Mouse (Mus musculus) CD4-positive, CD25-positive, alpha-beta regulatory T cell, adult 2 months (primary cell): ENCODE data around the gene Gm28051.

Experiments used
- DNase-seq: peaks from one replicate; pipeline ENCODE4 v3.0.0-alpha.2; 2012; ENCODE audit warnings: low read depth, low spot score

Gm28051 gene

GRCm38 (mm10) chr12:102706833-102707463 lies 50.6 kb downstream of the Gm28051 start:
- DNase-seq, result no peak

GRCm38 (mm10) chr12:102705906-102706640 lies 51.5 kb downstream of the Gm28051 start:
- no peak for DNase-seq

DNA sequence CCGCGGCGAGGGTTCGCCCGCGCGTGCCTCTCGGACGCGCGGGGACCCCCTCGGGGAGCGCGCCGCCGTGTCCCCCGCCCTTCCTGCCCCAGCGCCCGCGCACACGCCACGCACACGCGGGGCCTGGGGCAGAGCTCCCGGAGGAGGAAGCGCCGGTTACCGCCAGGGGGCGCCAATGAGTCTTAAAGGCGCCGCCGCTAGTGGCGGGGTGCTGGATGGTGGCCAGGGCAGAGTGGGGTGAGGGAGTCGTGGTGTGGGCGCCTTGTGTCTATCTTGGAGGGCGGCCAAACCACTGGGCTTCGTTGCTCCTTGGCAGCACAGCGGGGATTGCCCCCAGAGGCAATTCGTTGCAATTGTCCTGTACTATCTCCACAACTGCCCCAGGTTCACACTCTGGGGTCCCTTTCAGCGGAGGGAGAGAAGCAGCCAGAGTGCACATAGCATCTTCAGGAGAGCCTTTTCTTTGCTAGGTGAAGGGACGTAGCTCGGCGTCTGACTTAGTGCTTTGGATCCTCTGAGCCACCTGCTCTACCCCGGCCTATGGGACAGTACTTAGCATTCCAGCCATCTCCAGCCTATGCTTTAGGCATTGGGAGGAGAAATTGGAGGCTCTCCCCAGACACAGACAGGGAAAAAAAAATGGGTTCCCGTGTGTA lies 52.2 kb downstream of the Gm28051 start:
- DNase-seq, result peak; percentile 93

GRCm38 (mm10) chr12:102704457-102705198 lies 52.9 kb downstream of the Gm28051 start, which contains the start of gene Itpk1:
Itpk1 (minus strand) TSS chr12:102704930.
- peak; percentile 87 for DNase-seq

GRCm38 (mm10) chr12:102703921-102704408 lies 53.6 kb downstream of the Gm28051 start:
- peak; percentile 58 for DNase-seq

- peak; percentile 17 for DNase-seq
Observed at GRCm38 (mm10) chr12:102703441-102703840, 54.1 kb downstream of the Gm28051 start.

DNA sequence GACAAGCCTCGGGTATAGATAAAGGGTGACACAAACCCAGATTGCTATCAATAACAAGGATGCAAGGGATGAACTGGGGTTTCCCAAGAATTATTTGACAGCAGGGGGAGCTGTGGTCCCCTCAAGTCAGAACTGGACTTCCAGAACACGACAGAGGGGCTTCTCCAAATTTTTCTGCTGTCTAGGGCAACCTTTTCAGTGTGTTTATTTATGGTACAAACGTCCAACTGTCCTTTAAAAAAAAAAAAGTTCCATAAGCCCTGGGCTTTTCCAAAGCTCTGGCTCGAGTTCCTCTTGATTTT lies 54.5 kb downstream of the Gm28051 start:
- peak; percentile 36 for DNase-seq

- peak; percentile 92 for DNase-seq
Observed at GRCm38 (mm10) chr12:102702356-102703110, 55.0 kb downstream of the Gm28051 start.

DNA sequence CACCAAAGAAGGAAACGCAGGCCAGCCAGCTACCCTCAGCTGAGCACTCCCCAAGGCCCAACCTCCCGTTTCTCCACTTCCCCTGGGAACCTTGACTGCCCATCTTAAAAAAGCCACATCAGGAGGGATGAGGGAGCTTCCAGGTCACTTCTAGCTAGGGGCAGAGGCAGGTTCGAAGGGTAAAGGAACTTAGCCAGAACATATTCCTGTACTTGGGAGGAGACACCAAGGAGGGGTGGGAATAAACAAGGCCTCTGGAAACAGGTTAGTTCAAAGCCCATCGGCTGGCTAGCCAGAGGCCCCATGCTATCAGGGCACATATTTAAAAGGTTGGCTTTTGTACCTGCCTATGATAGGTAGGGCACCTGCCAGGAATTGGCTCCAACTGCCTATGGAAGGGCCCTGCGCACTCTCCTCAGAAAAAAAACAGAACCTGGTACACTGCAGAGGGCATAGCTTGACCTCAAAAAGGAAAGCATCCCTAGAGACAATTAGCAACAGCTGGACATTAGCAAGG lies 55.8 kb downstream of the Gm28051 start:
- no peak for DNase-seq

GRCm38 (mm10) chr12:102700453-102700852 lies 57.1 kb downstream of the Gm28051 start:
- no peak for DNase-seq

DNA sequence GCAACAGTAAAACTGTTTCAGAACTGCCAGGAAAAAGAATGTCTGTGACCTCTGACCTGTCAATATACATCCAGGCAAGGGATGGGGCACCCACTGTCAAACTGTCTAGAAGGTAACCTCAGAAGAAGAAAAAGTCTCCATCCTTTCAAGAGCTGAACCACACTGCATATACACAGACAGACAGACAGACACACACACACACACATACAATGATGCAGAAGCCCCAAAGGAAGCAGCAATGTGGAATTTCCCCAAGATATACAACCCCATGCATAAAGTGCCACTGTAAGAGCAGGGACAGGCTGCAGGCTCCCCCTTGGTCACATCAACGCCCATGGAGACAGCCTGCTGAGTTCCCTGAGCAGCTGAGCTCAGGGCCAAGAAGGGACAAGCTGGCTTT lies 58.4 kb downstream of the Gm28051 start:
- DNase-seq, result peak; percentile 57

DNA sequence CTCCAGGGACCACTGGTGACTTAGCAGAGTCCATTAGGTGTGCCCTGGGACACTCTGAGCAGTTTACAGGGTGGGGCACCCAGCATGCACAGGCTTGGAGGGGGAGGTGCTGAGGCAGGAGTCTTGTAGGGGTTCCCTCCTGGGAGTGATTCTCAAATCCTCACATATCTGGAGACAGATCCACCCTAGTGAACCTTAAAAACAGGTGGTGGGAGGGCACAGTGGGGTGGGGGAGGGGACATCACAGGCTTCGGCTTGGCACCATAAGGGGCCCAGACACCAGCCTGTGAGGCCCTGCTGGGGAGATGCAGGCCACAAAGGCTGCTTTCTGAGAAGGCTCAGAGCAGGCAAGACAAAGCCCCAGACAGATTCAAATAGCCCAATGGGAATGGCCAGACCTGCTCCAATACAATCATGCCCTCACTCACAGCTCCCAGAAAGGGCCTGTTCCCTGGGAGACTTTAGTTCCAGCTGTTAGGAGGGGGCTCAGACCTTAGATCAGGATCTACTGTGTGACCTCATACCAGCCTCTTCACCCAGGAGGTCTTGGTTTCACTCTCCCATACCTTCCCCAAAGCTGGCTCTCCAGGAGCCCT lies 59.4 kb downstream of the Gm28051 start:
- peak; percentile 52 for DNase-seq

- DNase-seq, result peak; percentile 16
Observed at GRCm38 (mm10) chr12:102697381-102697780, 60.2 kb downstream of the Gm28051 start.

- no peak for DNase-seq
Observed at GRCm38 (mm10) chr12:102696635-102697354, 60.8 kb downstream of the Gm28051 start.

DNA sequence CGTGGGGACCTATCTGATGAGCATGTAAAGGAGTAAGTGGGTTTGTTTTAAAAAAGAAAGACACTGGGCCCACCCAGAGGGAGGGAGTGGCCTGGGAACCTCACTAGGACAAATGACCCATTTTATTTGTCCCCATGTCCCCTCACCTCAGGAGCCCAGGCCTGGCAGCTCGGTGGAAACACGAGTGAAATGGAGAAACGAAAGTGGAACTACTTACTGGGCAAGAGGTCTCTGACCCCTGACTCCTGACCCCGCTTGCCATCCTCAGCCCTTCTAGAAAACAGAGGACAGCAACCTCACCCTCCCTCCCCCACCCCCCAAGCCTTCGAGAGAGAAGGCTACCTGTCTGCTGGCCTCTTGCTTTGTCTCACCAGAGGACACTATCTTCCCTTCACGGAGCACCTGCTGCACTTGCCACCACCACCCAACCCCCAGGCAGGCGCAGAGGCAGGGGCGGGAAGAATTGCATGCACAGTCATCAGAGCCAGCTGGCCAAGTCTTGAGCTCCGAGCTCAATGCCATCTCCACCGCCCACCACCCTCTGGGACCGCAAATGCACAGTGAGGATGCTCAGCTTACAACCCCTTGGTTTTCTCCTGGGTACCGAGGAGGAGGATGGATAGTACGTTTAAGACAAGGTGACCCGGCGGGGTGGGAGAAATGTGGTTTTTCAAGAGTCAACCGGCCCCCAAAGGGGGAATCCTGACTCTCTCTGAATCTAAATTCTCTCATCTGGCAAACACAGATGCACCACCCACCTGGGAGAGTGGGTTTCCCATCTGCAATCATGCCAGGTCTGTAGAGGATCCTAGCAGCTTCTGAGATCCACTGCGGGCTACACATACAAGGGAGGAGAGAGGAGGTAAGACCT lies 62.0 kb downstream of the Gm28051 start:
- DNase-seq, result peak; percentile 64

DNA sequence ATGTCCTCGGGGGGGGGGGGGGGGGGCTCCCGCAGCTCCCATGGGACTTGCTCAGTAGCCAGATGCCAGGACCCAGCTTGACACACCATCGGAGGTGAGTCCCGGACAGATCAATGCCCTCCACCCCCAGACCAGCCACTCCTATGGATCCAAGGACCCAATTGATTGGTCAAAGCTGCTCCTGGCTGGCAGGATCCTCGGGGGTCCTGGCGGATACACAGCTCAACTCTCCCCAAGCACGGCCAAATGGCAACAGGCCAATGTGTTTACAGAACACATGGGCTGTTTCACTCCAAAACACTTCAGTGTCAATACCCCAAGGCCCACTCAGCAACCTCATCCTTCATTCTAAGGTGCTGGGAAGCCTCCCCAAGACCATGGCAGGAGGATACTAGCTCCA lies 65.8 kb downstream of the Gm28051 start:
- DNase-seq, result no peak

- DNase-seq, result peak; percentile 36
Observed at GRCm38 (mm10) chr12:102691180-102691579, 66.4 kb downstream of the Gm28051 start.

- peak; percentile 81 for DNase-seq
Observed at GRCm38 (mm10) chr12:102689773-102690563, 67.6 kb downstream of the Gm28051 start.
